Mouse (Mus musculus): ENCODE data around the gene Ddost.

GRCm38 (mm10) chr4:138311595-138311994, 7.1 kb downstream of the Ddost start:
- TF ChIP-seq CTCF (conservative IDR thresholded peaks at IDR 0.05; ENCODE audit: low read length) (peak; percentile 83), POU5F1 (IDR thresholded peaks at IDR 0.05; ENCODE audit: borderline replicate concordance, low read length) (no peak)

Measured in E14TG2a.4 (cell line).